Comparison of ENCODE assay signal across 8 mouse cellular contexts in genomic region chr3:89100811-89101210, GRCm38 (mm10). TPM values are rescaled to one million over a fixed set of nuclear protein-coding genes. Genes with fewer than 3 reads are reported as not detected.
DNase-seq lines count a peak whose midpoint lies in the region; ATAC-seq and TF ChIP-seq lines count a peak whose summit lies in the region.

Gene Gm43738 (minus strand): TSS chr3:89101099.

- no peak for TF ChIP-seq CTCF in small intestine, adult 2 months (IDR thresholded peaks at IDR 0.05; ENCODE audit: extremely low read depth, insufficient read length, insufficient replicate concordance, low read depth, low read length)

- H3K4me2 ChIP-seq in heart, embryonic 12.5 days, result peak within 1 kb of the TSS; percentile 83
- H3K4me2 ChIP-seq in embryonic facial prominence, embryonic 12.5 days (replicated peaks), result peak within 1 kb of the TSS; percentile 92

- peak within 1 kb of the TSS; percentile 81 for H3K4me3 ChIP-seq in heart, embryonic 12.5 days
- peak within 1 kb of the TSS; percentile 76 for H3K4me3 ChIP-seq in embryonic facial prominence, embryonic 12.5 days
- peak within 1 kb of the TSS; percentile 83 for H3K4me3 ChIP-seq in limb, embryonic 10.5 days
- peak within 1 kb of the TSS; percentile 69 for H3K4me3 ChIP-seq in small intestine, adult 2 months (ENCODE audit: low read depth, low read length)

- no peaks in the 10 kb centered on the region for H3K9me3 ChIP-seq in heart, embryonic 12.5 days (replicated peaks)
- no peaks in the 10 kb centered on the region for H3K9me3 ChIP-seq in embryonic facial prominence, embryonic 12.5 days
- H3K9me3 ChIP-seq in limb, embryonic 10.5 days (replicated peaks), result no peaks in the 10 kb centered on the region

- no peak for ATAC-seq in heart, embryonic 12.5 days (ENCODE audit: insufficient number of reproducible peaks, low FRiP score)
- no peak for ATAC-seq in embryonic facial prominence, embryonic 12.5 days (ENCODE audit: insufficient number of reproducible peaks, insufficient read depth, low FRiP score, low TSS enrichment)

- H3K4me1 ChIP-seq in heart, embryonic 12.5 days (replicated peaks), result peaks cover 17% of the 10 kb centered on the region
- H3K4me1 ChIP-seq in embryonic facial prominence, embryonic 12.5 days, result peaks cover 22% of the 10 kb centered on the region
- H3K4me1 ChIP-seq in limb, embryonic 10.5 days, result peaks cover 35% of the 10 kb centered on the region
- peaks cover 3% of the 10 kb centered on the region; the same call in 1 of the 2 replicates for H3K4me1 ChIP-seq in small intestine, adult 2 months (ENCODE audit: control insufficient read depth, insufficient read depth, insufficient read length, low read length)

- no peak for DNase-seq in heart, adult 8-10 months (ENCODE audit: low spot score)
- DNase-seq in CD4-positive helper T cell, adult 2 months (ENCODE audit: low read depth, low spot score), result peak; percentile 18
- no peak for DNase-seq in limb, embryonic 10.5 days (ENCODE audit: low spot score)
- no peak for DNase-seq in adrenal gland, adult 2 months
- DNase-seq in left cerebral cortex, adult 11 months (ENCODE audit: low spot score), result no peak

- H3K27me3 ChIP-seq in heart, embryonic 12.5 days (replicated peaks), result no peaks in the 10 kb centered on the region
- H3K27me3 ChIP-seq in embryonic facial prominence, embryonic 12.5 days, result no peaks in the 10 kb centered on the region
- no peaks in the 10 kb centered on the region for H3K27me3 ChIP-seq in limb, embryonic 10.5 days (ENCODE audit: low read depth, poor library complexity, severe bottlenecking)
- H3K27me3 ChIP-seq in small intestine, adult 2 months (ENCODE audit: control insufficient read depth, insufficient read depth, low read length), result no peaks in the 10 kb centered on the region

- peak within 1 kb of the TSS; percentile 74 for H3K9ac ChIP-seq in heart, embryonic 12.5 days
- H3K9ac ChIP-seq in embryonic facial prominence, embryonic 12.5 days, result peak within 1 kb of the TSS; percentile 72

- WGBS in heart, embryonic 12.5 days, result 54% methylated on average over 7 of the region's 7 CpGs
- 48% methylated on average over 7 of the region's 7 CpGs for WGBS in embryonic facial prominence, embryonic 12.5 days
- WGBS in limb, embryonic 10.5 days, result 62% methylated on average over 7 of the region's 7 CpGs
- WGBS in small intestine, adult 2 months, result 15% methylated on average over 7 of the region's 7 CpGs

- H3K27ac ChIP-seq in heart, embryonic 12.5 days (ENCODE audit: poor library complexity, severe bottlenecking), result peak within 1 kb of the TSS; percentile 38; the same call in 1 of the 2 replicates
- peak within 1 kb of the TSS; percentile 68; the same call in 1 of the 2 replicates for H3K27ac ChIP-seq in embryonic facial prominence, embryonic 12.5 days
- H3K27ac ChIP-seq in limb, embryonic 10.5 days, result peak within 1 kb of the TSS; percentile 85
- H3K27ac ChIP-seq in small intestine, adult 2 months (ENCODE audit: insufficient read depth, low read depth, low read length), result peak within 1 kb of the TSS; percentile 29

- TF ChIP-seq POLR2A in small intestine, adult 2 months (IDR thresholded peaks at IDR 0.05; ENCODE audit: low read depth, low read length), result no peak

- H3K36me3 ChIP-seq in heart, embryonic 12.5 days, result peaks cover 41% of the 10 kb centered on the region
- H3K36me3 ChIP-seq in embryonic facial prominence, embryonic 12.5 days, result peaks cover 35% of the 10 kb centered on the region
- H3K36me3 ChIP-seq in limb, embryonic 10.5 days, result peaks cover 46% of the 10 kb centered on the region
- H3K36me3 ChIP-seq in small intestine, adult 2 months (ENCODE audit: control insufficient read depth, insufficient read depth, low read length), result peaks cover 26% of the 10 kb centered on the region

RNA-seq across cellular contexts. Expression of gene Gm43738, which starts in this region (rescaled TPM):
- polyA plus RNA-seq in heart, embryonic 12.5 days (2016; fragmentation: Nextera tagmentation; extraction: Ambion mirVana), result not detected in 2 replicates
- total RNA-seq in heart, adult 8-10 months (2022), result not detected
- not detected in 2 replicates for polyA plus RNA-seq in embryonic facial prominence, embryonic 12.5 days (2016; fragmentation: Nextera tagmentation; extraction: Ambion mirVana)
- 0.09 TPM in 1 of 2 replicates, not detected in the other for polyA plus RNA-seq in limb, embryonic 10.5 days (2016; fragmentation: Nextera tagmentation; extraction: Ambion mirVana)
- polyA plus RNA-seq in small intestine, adult 2 months (2012; rRNA removed), result not detected in 2 replicates
- total RNA-seq in adrenal gland, adult 2 months (2021), result not detected
- polyA plus RNA-seq in adrenal gland, adult 2 months (2012; rRNA removed), result not detected in 2 replicates

Comparison
In these comparisons a context has a peak if more than half of its experiments do, and no peak if none do; other contexts are left out.
1. H3K27ac ChIP-seq: peak in every context shown above with its lines; median percentile 85 in limb, embryonic 10.5 days; 68 in embryonic facial prominence, embryonic 12.5 days; 38 in heart, embryonic 12.5 days; 29 in small intestine, adult 2 months.